In the genomic region with DNA sequence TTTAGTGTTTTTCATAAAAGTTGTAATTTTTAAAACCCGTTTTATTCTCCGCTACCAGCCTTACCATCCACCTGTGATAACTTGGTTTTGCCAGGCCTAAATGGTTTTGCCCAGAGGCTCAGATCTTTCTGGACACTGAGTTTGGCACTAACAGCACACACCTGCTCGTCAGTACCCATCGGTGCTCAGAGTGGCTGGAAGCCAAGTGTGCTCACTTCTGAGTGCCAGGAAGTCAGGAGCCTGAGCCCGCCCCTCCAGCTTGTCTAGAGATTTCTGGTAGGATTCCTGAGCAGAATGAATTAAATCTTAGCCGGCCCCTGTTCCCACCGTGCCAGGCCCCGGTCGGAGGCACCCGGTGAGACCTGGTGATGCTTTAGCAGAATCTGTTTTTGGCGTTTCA, we compare ENCODE assay signal across 26 mouse cellular contexts. TPM values are rescaled to one million over a fixed set of nuclear protein-coding genes. Genes with fewer than 3 reads are reported as not detected.
DNase-seq lines count a peak whose midpoint lies in the region; ATAC-seq lines count a peak whose summit lies in the region.
"Had no signal": no experiment of that assay in that cellular context is flagged by ENCODE, and none has a peak within 500 bp of the region (broad histone marks: within the 10 kb centered on the region; RNA-seq: fewer than 3 reads in every experiment).

No protein-coding gene starts in this region.

- no peak overlapping the region for H3K4me2 ChIP-seq in hindbrain, embryonic 14.5 days (replicated peaks)
- H3K4me2 ChIP-seq: forebrain, embryonic 15.5 days; intestine, embryonic 15.5 days; limb, embryonic 12.5 days; liver, embryonic 11.5 days had no signal

- peaks cover 20% of the 10 kb centered on the region for H3K4me1 ChIP-seq in hindbrain, embryonic 14.5 days (replicated peaks; ENCODE audit: control insufficient read depth, insufficient read depth, low read length)
- H3K4me1 ChIP-seq: intestine, embryonic 15.5 days; limb, embryonic 12.5 days had no signal

- no peaks in the 10 kb centered on the region for H3K36me3 ChIP-seq in hindbrain, embryonic 14.5 days (replicated peaks; ENCODE audit: control insufficient read depth, insufficient read depth)
- H3K36me3 ChIP-seq: forebrain, embryonic 15.5 days; G1E; intestine, embryonic 15.5 days; limb, embryonic 12.5 days had no signal

- 0 out of 2 replicates have a peak overlapping the region, but pooled peaks have one; percentile 41 for H3K27ac ChIP-seq in hindbrain, embryonic 14.5 days
- H3K27ac ChIP-seq: forebrain, embryonic 15.5 days; heart, adult 2 months; intestine, embryonic 15.5 days; limb, embryonic 12.5 days; macrophage had no signal

- H3K27me3 ChIP-seq in hindbrain, embryonic 14.5 days (ENCODE audit: control insufficient read depth, insufficient read depth, low read length): no peaks in the 10 kb centered on the region
- H3K27me3 ChIP-seq: CH12.LX; forebrain, embryonic 15.5 days; intestine, embryonic 15.5 days; limb, embryonic 12.5 days had no signal

- H3K9ac ChIP-seq in hindbrain, embryonic 14.5 days: no peak overlapping the region
- H3K9ac ChIP-seq: forebrain, embryonic 15.5 days; intestine, embryonic 15.5 days; limb, embryonic 12.5 days; liver, postnatal 0 days had no signal

- no peaks in the 10 kb centered on the region for H3K9me3 ChIP-seq in hindbrain, embryonic 14.5 days (ENCODE audit: control insufficient read depth, low read length)
- H3K9me3 ChIP-seq: forebrain, embryonic 15.5 days; G1E; intestine, embryonic 15.5 days; limb, embryonic 12.5 days had no signal

- DNase-seq in left cerebral cortex, postnatal 4 days: peak; percentile 75
- DNase-seq in left cerebral cortex, postnatal 10 days (ENCODE audit: extremely low spot score in 1 of 2, low spot score in 2 of 2): no peak
- peak; percentile 74 for DNase-seq in cerebellum, adult 11 months
- peak; percentile 89 for DNase-seq in cerebellum, adult 9-11 months
- DNase-seq in hindbrain, embryonic 14.5 days (ENCODE audit: low spot score): no peak
- no peak for DNase-seq in urinary bladder, adult 18-20 months (ENCODE audit: low spot score in 2 of 2)
- DNase-seq in MN1 (ENCODE audit: low spot score): no peak
- DNase-seq: adrenal gland, postnatal 10 days; gastrocnemius, postnatal 14 days; heart, adult 2 months; heart, postnatal 36 days; kidney, adult 8-10 months; kidney, postnatal 10 days; liver, postnatal 0 days; thymus, adult 18-20 months had no signal

- H3K4me3 ChIP-seq in hindbrain, embryonic 14.5 days (replicated peaks; ENCODE audit: low read length): no peak overlapping the region
- H3K4me3 ChIP-seq: forebrain, embryonic 15.5 days; heart, adult 2 months; intestine, embryonic 15.5 days; limb, embryonic 12.5 days had no signal

- no peak for ATAC-seq in hindbrain, embryonic 14.5 days (ENCODE audit: low FRiP score)
- no peak for ATAC-seq in CD4-positive, CD25-positive, alpha-beta regulatory T cell, adult 4 months
- ATAC-seq: forebrain, embryonic 15.5 days; intestine, embryonic 15.5 days; liver, postnatal 0 days; lung, postnatal 0 days; midbrain, embryonic 16.5 days had no signal

- WGBS in hindbrain, embryonic 14.5 days: 71% methylated on average over 11 of the region's 11 CpGs

- intact Hi-C loops in left cerebral cortex, postnatal 4 days (cut with DNase I): no loop called here
- intact Hi-C loops in left cerebral cortex, postnatal 10 days (cut with DNase I): no loop called here

RNA-seq across cellular contexts. Expression of a gene that starts 54.9 kb away (rescaled TPM):
- total RNA-seq in left cerebral cortex, postnatal 4 days (2021): 10 to 100 TPM; 51.7 to 55.9 TPM
- 10 to 100 TPM; 72.2 to 79.3 TPM for total RNA-seq in left cerebral cortex, postnatal 10 days (2021)
- 12.7 and 14.3 TPM in 2 replicates for polyA plus RNA-seq in hindbrain, embryonic 14.5 days (2014; fragmentation: Nextera tagmentation; extraction: Ambion mirVana)
- not detected for polyA plus RNA-seq in CD4-positive, CD25-positive, alpha-beta regulatory T cell, adult 4 months (2017; shearing (Covaris generic))
- total RNA-seq: adrenal gland, postnatal 10 days; CH12.LX; heart, adult 2 months; heart, postnatal 36 days; neutrophil, adult 5-6 weeks had no signal
- polyA plus RNA-seq: G1E; liver, embryonic 11.5 days; liver, postnatal 0 days; macrophage had no signal

Comparison
In these comparisons a context has a peak if more than half of its experiments do, and no peak if none do; other contexts are left out.
1. DNase-seq: peak in left cerebral cortex, postnatal 4 days (single experiment), cerebellum, adult 11 months (single experiment) and cerebellum, adult 9-11 months (single experiment); none in left cerebral cortex, postnatal 10 days (0 of 2), hindbrain, embryonic 14.5 days (single experiment), urinary bladder, adult 18-20 months (0 of 2) and MN1 (single experiment).